Mouse (Mus musculus) heart, postnatal 10 days (tissue): ENCODE results near the gene Msmp. TPM values are rescaled to one million over a fixed set of nuclear protein-coding genes. Genes with fewer than 3 reads are reported as not detected.

Experiments
- DNase-seq, 2 experiments: peaks; one replicate each; pipeline ENCODE4 v3.0.0; 2021
- intact Hi-C: fragments of 180-260 bp; cut with DNase I; formaldehyde crosslinking; loops from one replicate; pipeline ENCODE4 v1.15.1; 2025
- microRNA-seq, 2 experiments: library from miRNA; unstranded; fragments of <30 nt; microRNA quantifications; one replicate each; pipeline ENCODE4 v1.2.0; 2022
- total RNA-seq, 2 experiments: library from RNA; stranded (reverse); gene quantifications; 2 replicates each; pipeline ENCODE4 v1.2.3; 2021

Gene Msmp
- total RNA-seq, 2 experiments from 2014 or later = 0.36 to 0.37 TPM

DNA sequence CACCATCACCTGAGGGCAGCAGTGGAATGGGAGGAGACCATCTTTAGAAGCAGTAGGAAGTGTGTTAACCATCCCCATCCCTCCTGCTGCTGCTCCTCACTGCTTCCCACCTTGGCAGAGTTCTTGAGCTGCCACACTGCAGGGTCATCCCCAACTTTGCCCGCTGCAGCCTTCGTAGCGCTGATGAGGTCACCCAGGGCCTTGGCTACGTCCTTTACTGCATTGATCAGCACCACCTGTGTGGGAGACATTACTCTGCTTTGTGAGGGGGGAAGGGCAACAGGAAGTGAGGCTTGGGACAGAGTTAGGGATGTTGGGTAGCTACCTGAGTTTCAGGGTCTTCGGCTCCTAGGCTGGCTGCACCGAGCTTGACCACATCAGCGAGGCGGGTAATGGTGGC, 48.7 kb downstream of the Msmp start:
- DNase-seq = no peak
- intact Hi-C loops = loop anchor here (2.0 kb wide), 1 partner anchor 17 kb away; no protein-coding TSS in a partner anchor

DNA sequence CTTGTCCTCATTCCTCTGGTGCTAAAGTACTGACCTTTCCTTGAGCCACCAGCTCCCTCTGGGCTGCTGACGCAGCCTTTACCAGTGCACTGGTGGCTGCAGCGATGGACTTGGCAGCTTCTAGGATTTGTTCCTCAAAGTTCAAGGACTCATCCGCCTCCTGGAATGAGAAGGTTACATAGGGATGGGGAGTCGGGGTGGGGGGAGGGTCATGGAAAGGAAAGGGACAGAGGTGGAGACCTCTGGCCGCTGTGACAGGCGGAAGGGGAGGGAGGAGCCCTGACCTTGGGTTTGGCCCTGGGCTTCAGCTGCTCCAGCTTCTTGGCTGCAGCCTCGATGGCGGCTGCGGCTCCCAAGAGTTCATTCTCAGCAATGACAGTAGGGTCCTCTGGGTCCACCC, 51.0 kb downstream of the Msmp start:
- no peak for DNase-seq
- intact Hi-C loops = loop anchor here (2.0 kb wide), 1 partner anchor 28 kb away; no protein-coding TSS in a partner anchor

Small RNA genes lying within 50 kb of the gene (microRNA-seq; reads per million reads assigned to microRNA genes)
- 0.95 to 1.0 reads per million in 2 experiments for gene Gm25262

Other genes starting within 250 kb of the Msmp start
- gene Rusc2, start 202.5 kb downstream of the Msmp start, total RNA-seq = 10 to 100 TPM; 42.9 to 61.4 TPM
- gene Fam166b, start 155.4 kb downstream of the Msmp start, total RNA-seq = under 1 TPM in 1 of 2 experiments, not detected in 1; 0.62 TPM
- gene Tesk1, start 142.6 kb downstream of the Msmp start, total RNA-seq = 10 to 100 TPM; 42.3 to 42.6 TPM
- gene Cd72, start 129.9 kb downstream of the Msmp start, total RNA-seq = under 1 TPM; 0.45 to 0.60 TPM
- gene Sit1, start 100.8 kb downstream of the Msmp start, total RNA-seq = under 1 TPM in 1 of 2 experiments, not detected in 1; 0.38 TPM
- 10 to 100 TPM; 26.1 to 27.3 TPM for gene Ccdc107, start 91.6 kb downstream of the Msmp start, total RNA-seq
- 1 to 10 TPM; 4.0 to 5.2 TPM for gene Arhgef39, start 84.8 kb downstream of the Msmp start, total RNA-seq
- under 1 TPM; 0.30 to 0.79 TPM for gene Car9, start 77.5 kb downstream of the Msmp start, total RNA-seq
- 10 to 100 TPM; 55.5 to 57.3 TPM for gene Tpm2, start 60.7 kb downstream of the Msmp start, total RNA-seq
- gene Creb3, start 22.2 kb downstream of the Msmp start, total RNA-seq = 10 to 100 TPM; 57.2 to 61.8 TPM
- 100 to 1,000 TPM; 147 to 167 TPM for gene Tln1, start 21.8 kb downstream of the Msmp start, total RNA-seq
- gene Rgp1, start 5.8 kb downstream of the Msmp start, total RNA-seq = 10 to 100 TPM; 42.1 to 45.5 TPM
- gene Gba2, start 5.6 kb downstream of the Msmp start, total RNA-seq = 10 to 100 TPM; 15.4 to 15.6 TPM
- 10 to 100 TPM; 42.9 to 45.1 TPM for gene Npr2, start 47.4 kb upstream of the Msmp start, total RNA-seq
- under 1 TPM; 0.19 to 0.52 TPM for gene Spag8, start 69.1 kb upstream of the Msmp start, total RNA-seq
- 100 to 1,000 TPM; 110 to 112 TPM for gene Hint2, start 72.0 kb upstream of the Msmp start, total RNA-seq
- 10 to 100 TPM; 15.0 to 15.2 TPM for gene Tmem8b, start 84.5 kb upstream of the Msmp start, total RNA-seq
- under 1 TPM; 0.25 to 0.26 TPM for gene Fam221b, start 84.7 kb upstream of the Msmp start, total RNA-seq
- not detected for gene Olfr70, start 116.3 kb upstream of the Msmp start, total RNA-seq
- not detected for gene Olfr71, start 125.8 kb upstream of the Msmp start, total RNA-seq
- 1 to 10 TPM; 4.5 to 6.1 TPM for gene Hrct1, start 142.7 kb upstream of the Msmp start, total RNA-seq
- gene Spaar, start 145.5 kb upstream of the Msmp start, total RNA-seq = 1 to 10 TPM; 4.2 to 5.1 TPM
- not detected for gene Olfr159, start 186.5 kb upstream of the Msmp start, total RNA-seq
- not detected for gene Olfr156, start 239.4 kb upstream of the Msmp start, total RNA-seq